Mouse (Mus musculus) hindbrain, embryonic 11.5 days (tissue): ENCODE measurements at regions not wholly inside any gene's neighbourhood (a gene's known extent, or its start where the extent isn't known, plus 50 kb on each side); places are given as distances from the start of the nearest gene placed in this dataset.
"Not testable (repeated sequence)": the region's sequence is repeated elsewhere in the genome, so short reads cannot be mapped to it uniquely, and the experiment has no call there.

ENCODE experiments used
- ATAC-seq: fragments of 200-750 bp; cut with Nextera tagmentation; 2 replicates; pipeline ENCODE4 v1.8.0; 2017; ENCODE audit warnings: mild to moderate bottlenecking, moderate TSS enrichment, moderate library complexity; ENCODE audit not compliant: low FRiP score
- DNase-seq: peaks from one replicate; pipeline ENCODE4 v3.0.0-alpha.2; 2015; ENCODE audit warnings: low spot score
- H3K27ac ChIP-seq: fragments of 300-500 bp; sonication (generic); 2 replicates; pipeline ENCODE4 v1.5.1; 2014; ENCODE audit warnings: mild to moderate bottlenecking, low read depth, low read length
- H3K27me3 ChIP-seq: fragments of 300-500 bp; sonication (generic); 2 replicates; pipeline ENCODE4 v1.6.1; 2014; ENCODE audit warnings: mild to moderate bottlenecking, low read length, moderate library complexity, mixed read lengths; ENCODE audit not compliant: control insufficient read depth, insufficient read depth
- H3K36me3 ChIP-seq: fragments of 300-500 bp; sonication (generic); 2 replicates; pipeline ENCODE4 v1.6.1; 2014; ENCODE audit warnings: mild to moderate bottlenecking, low read length, moderate library complexity, mixed read lengths; ENCODE audit not compliant: control insufficient read depth, insufficient read depth
- H3K4me1 ChIP-seq: fragments of 300-500 bp; sonication (generic); replicated peaks from 2 replicates; pipeline ENCODE4 v1.6.1; 2014; ENCODE audit warnings: low read length, mixed read lengths; ENCODE audit not compliant: control insufficient read depth, insufficient read depth
- H3K4me2 ChIP-seq: fragments of 300-500 bp; sonication (generic); replicated peaks from 2 replicates; pipeline ENCODE4 v1.6.1; 2014; ENCODE audit warnings: mild to moderate bottlenecking, low read depth, low read length
- H3K4me3 ChIP-seq: fragments of 300-500 bp; sonication (generic); 2 replicates; pipeline ENCODE4 v1.5.1; 2014; ENCODE audit warnings: low read depth, low read length
- H3K9ac ChIP-seq: fragments of 300-500 bp; sonication (generic); 2 replicates; pipeline ENCODE4 v1.6.1; 2014; ENCODE audit warnings: low read depth, low read length
- H3K9me3 ChIP-seq: fragments of 300-500 bp; sonication (generic); 2 replicates; pipeline ENCODE4 v1.6.1; 2016; ENCODE audit warnings: low read length; ENCODE audit not compliant: control insufficient read depth
- WGBS: fragments of 180-500 bp; shearing (Covaris S2); extraction: QIAGEN DNeasy Blood & Tissue Kit; methylation state at CpG from one replicate; pipeline ENCODE4 v1.1.7; 2014; 5-methylcytosine and 5-hydroxymethylcytosine counted together

DNA sequence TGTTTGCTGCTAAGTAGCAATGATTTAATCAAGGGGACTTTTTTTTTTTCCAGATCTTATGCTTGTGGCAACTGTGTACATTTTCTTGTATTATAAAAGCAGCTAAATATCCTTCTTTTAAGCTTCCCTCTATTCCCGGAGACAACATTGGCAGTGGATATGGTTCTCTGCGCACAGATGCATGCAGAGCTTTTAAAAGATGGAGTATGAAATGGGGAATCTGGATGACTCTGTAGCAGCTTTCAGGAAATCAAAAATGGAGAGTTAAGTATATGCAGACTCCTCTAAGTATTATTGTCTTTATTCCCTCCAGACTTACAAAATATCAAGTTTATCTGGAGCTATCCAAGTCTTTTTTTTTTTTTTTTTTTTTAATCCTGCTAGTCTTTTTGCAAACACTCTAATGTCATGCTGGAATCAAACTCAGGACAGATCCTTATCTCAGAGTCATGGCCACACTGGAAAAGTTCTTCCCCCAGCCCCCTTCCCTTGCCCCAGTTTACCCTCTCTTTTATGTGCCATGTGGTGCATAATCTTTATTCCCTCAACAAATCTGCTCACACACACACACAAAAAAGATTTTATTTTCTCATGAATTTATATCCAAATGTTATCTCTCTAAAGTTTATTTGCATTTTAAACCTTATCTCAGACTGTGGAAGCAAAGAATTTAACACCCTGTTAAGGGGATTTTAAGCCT, 1080.3 kb upstream of the Cdh6 start:
- Histone ChIP-seq H3K4me2 (no peak overlapping the region), H3K9me3 (no peaks in the 10 kb centered on the region), H3K4me1 (no peaks in the 10 kb centered on the region), H3K36me3 (no peaks in the 10 kb centered on the region), H3K27me3 (no peaks in the 10 kb centered on the region), H3K27ac (no peak overlapping the region), H3K9ac (no peak overlapping the region), H3K4me3 (no peak overlapping the region)
- DNase-seq (no peak), ATAC-seq (no peak)
- WGBS, result 96% methylated on average over 2 of the region's 2 CpGs

DNA sequence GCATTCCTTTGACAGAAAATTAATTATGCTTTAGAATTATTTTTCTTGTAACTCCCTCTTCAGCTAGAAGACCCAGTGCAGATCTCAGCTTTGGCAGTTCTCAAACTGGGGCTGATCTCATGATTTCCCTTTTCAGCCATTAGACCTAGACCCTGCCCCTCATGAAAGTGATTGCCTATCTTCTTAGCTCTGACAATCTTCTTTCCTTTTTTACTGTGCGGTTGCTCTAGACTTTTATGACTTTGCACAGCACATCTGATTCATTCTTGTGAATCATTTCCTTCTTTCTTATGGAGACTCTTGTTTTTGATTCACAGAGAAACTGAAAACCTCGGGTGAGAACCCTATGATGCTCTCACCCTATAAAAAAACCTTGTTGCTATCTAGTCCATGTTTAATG, 1078.3 kb upstream of the Cdh6 start:
- ATAC-seq, result no peak
- H3K4me2 ChIP-seq, result no peak overlapping the region
- H3K4me3 ChIP-seq, result no peak overlapping the region
- no peaks in the 10 kb centered on the region for H3K4me1 ChIP-seq
- no peak for DNase-seq
- no peaks in the 10 kb centered on the region for H3K27me3 ChIP-seq
- no peaks in the 10 kb centered on the region for H3K36me3 ChIP-seq
- H3K9me3 ChIP-seq, result no peaks in the 10 kb centered on the region
- H3K9ac ChIP-seq, result no peak overlapping the region
- 82% methylated on average over 2 of the region's 2 CpGs for WGBS
- no peak overlapping the region for H3K27ac ChIP-seq

DNA sequence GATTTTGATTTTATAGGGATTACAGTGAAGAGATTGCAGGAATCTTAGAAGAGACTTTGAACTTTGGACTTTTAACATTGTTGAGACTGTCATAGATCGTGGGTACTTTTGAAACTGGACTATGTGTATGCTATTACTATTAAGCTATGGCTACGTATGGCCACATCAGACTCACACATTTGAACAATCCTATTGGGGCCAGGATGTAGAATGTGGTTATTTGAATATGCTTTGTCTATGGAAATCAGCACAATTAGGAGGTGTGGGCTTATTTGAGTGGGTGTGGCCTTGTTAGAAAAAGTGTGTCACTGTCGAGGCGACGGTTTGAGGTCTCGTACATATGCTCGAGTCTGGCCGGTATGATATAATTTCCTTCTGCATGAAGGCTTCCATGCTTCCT, 1041.8 kb upstream of the Cdh6 start:
- no peak overlapping the region for H3K9ac ChIP-seq

DNA sequence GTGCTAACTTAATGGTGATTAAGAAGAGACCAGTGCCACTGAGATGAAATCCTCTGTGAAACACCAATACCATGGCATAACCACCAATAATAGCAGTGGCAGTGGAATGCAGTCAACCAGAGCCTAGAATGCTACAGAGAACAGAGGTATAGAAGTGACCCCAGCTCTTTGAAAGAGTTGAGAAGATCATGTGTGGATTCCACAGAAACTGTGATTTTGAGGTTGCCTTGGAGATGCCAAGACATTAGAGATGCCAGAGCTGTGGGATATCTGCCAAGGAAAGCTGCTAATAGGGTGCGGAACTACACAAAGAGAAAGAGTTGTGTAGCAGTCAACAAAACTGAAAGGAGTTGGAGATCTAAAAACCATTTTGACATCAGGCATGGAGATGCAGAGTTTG, 1041.3 kb upstream of the Cdh6 start:
- Histone ChIP-seq H3K4me1 (no peaks in the 10 kb centered on the region), H3K27ac (no peak overlapping the region), H3K36me3 (no peaks in the 10 kb centered on the region), H3K4me3 (no peak overlapping the region), H3K4me2 (no peak overlapping the region), H3K9ac (no peak overlapping the region), H3K9me3 (no peaks in the 10 kb centered on the region), H3K27me3 (no peaks in the 10 kb centered on the region)
- ATAC-seq, result no peak
- 77% methylated on average over 1 of the region's 1 CpGs for WGBS
- no peak for DNase-seq

More for the DNA sequence above, 1041.8 kb upstream of the Cdh6 start:
- Histone ChIP-seq H3K27me3 (no peaks in the 10 kb centered on the region), H3K4me3 (no peak overlapping the region), H3K4me1 (no peaks in the 10 kb centered on the region), H3K27ac (no peak overlapping the region), H3K36me3 (no peaks in the 10 kb centered on the region), H3K9me3 (no peaks in the 10 kb centered on the region), H3K4me2 (no peak overlapping the region)
- no peak for ATAC-seq
- whole genome bisulfite sequencing, result 95% methylated on average over 8 of the region's 8 CpGs
- no peak for DNase-seq

DNA sequence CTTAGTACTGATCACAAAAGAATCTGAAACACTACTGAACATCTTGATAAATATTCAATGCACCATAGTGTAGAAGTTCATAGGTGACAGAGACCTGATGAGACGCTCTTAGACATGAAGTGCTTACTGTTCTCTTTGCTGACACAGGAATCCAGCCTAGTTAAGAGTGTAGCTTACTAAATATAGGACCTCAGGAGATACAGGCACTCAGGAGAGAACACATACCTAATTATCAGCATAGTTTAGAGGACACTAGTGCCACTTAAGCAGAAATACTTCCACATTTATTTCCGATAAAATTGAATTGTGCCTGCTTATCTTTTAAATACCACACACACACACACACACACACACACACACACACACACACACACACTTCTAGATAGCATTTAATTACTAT, 1004.0 kb upstream of the Cdh6 start:
- H3K27me3 ChIP-seq, result no peaks in the 10 kb centered on the region
- no peak overlapping the region for H3K4me3 ChIP-seq
- H3K36me3 ChIP-seq, result no peaks in the 10 kb centered on the region
- ATAC-seq (no peak), DNase-seq (no peak)
- WGBS, result 96% methylated on average over 2 of the region's 2 CpGs
- no peak overlapping the region for H3K9ac ChIP-seq
- H3K9me3 ChIP-seq, result no peaks in the 10 kb centered on the region
- H3K27ac ChIP-seq, result no peak overlapping the region
- H3K4me2 ChIP-seq, result no peak overlapping the region
- H3K4me1 ChIP-seq, result no peaks in the 10 kb centered on the region

DNA sequence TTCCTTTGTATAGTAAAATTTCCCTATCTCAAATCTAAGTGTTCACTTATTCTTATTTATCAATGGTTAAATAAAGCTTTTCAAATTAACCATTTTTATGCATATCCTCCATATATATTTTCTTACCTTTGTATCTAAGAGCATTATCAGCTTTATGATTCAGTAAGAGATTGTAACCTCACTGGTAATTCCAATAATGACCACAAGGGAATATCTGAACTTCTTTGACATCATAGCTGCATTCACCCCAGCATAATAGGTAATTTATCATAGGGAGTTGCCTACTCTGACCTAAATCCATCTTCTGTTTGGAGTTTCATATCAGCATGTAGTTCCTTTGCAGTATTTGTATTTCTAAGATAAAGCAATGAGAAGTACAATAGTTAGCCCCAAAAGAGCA, 963.9 kb upstream of the Cdh6 start:
- H3K27me3 ChIP-seq, result no peaks in the 10 kb centered on the region
- no peaks in the 10 kb centered on the region for H3K4me1 ChIP-seq
- no peaks in the 10 kb centered on the region for H3K36me3 ChIP-seq
- H3K9me3 ChIP-seq, result no peaks in the 10 kb centered on the region
- H3K9ac ChIP-seq, result no peak overlapping the region
- no peak overlapping the region for H3K27ac ChIP-seq
- H3K4me2 ChIP-seq, result no peak overlapping the region
- ATAC-seq (no peak), DNase-seq (no peak)
- H3K4me3 ChIP-seq, result no peak overlapping the region

DNA sequence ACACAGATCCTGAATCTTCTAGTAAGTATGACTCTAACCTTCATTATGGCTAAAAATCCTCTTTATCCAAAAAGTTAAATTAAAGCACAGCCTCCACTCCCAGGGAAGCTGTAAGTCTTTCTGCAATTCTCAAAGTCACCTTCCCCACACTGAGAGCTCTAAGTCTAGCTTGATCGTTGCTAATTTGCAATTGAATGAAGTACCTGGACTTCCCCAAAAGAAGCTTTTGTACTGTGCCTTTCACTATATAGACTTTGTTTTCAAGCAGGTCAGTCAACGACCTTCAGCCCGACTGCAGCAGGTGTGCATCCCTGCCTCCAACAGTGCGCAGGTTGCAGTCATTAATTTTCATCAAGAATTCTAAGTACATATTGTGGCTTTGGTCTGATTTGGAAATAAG, 950.4 kb upstream of the Cdh6 start:
- Histone ChIP-seq H3K9ac (no peak overlapping the region), H3K4me1 (no peaks in the 10 kb centered on the region), H3K36me3 (no peaks in the 10 kb centered on the region), H3K4me3 (no peak overlapping the region), H3K27ac (no peak overlapping the region), H3K4me2 (no peak overlapping the region), H3K9me3 (no peaks in the 10 kb centered on the region), H3K27me3 (no peaks in the 10 kb centered on the region)
- WGBS, result 87% methylated on average over 4 of the region's 4 CpGs
- ATAC-seq (no peak), DNase-seq (no peak)

DNA sequence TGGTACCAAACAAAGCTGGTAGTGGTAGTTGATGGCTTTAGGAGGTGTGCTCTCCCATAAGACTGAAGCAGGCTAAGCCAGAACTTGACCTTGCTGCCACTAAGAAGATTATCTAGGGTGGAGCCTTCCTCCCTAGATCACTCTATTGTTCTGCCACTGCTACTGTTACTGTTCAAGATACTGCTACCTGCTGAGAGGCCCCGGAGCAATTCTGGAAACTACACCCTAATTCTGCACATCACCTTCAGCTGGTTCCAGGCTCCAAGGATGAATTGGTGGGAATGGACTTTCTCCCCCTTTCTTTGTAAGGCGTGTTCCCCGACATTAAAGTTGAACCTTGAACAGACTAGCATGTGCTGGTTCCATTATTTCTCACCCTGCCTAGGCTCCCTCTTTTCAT, 944.8 kb upstream of the Cdh6 start:
- H3K27ac ChIP-seq, H3K4me1 ChIP-seq, H3K9ac ChIP-seq, H3K4me2 ChIP-seq, H3K36me3 ChIP-seq, ATAC-seq, H3K27me3 ChIP-seq, DNase-seq, H3K4me3 ChIP-seq, H3K9me3 ChIP-seq: not testable (repeated sequence)
- WGBS, result 90% methylated on average over 3 of the region's 3 CpGs

DNA sequence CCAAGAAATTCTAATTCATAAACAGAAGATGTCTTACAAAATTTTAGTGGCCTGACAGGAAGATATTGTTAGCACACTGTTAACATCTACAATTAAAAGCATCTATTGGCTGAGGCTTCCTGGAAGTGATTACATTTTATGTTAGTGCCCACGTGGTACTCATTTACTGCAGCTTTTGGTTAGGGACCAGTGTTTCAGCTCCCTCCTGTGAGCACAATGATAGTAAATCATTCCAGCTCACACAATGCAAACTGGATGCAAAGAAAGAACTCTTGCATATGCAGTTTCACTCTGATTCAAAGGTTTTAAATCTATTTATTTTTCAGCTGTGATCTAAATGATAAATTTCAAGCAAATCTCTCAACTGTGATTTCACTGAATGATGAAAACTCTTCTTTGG, 928.3 kb upstream of the Cdh6 start:
- 53% methylated on average over 1 of the region's 1 CpGs for WGBS
- ATAC-seq, result no peak

More for the DNA sequence above, 928.3 kb upstream of the Cdh6 start:
- Histone ChIP-seq H3K9ac (no peak overlapping the region), H3K4me3 (no peak overlapping the region), H3K9me3 (no peaks in the 10 kb centered on the region), H3K4me2 (no peak overlapping the region), H3K27me3 (no peaks in the 10 kb centered on the region), H3K36me3 (no peaks in the 10 kb centered on the region), H3K4me1 (no peaks in the 10 kb centered on the region), H3K27ac (no peak overlapping the region)
- DNase-seq, result no peak
